Mouse (Mus musculus) liver (tissue): ENCODE measurements at regions not wholly inside any gene's neighbourhood (a gene's known extent, or its start where the extent isn't known, plus 50 kb on each side); places are given as distances from the start of the nearest gene placed in this dataset.
"Not testable (repeated sequence)": the region's sequence is repeated elsewhere in the genome, so short reads cannot be mapped to it uniquely, and the experiment has no call there.

Experiments
- DNase-seq: peaks from one replicate; pipeline ENCODE4 v3.0.0-alpha.2; 2020; ENCODE audit warnings: mixed read lengths

GRCm38 (mm10) chr6:6384971-6385370 is 168.0 kb upstream of the Slc25a13 start:
- no peak for DNase-seq

GRCm38 (mm10) chr6:6384441-6384840 is 167.5 kb upstream of the Slc25a13 start:
- DNase-seq: no peak

- DNase-seq: no peak
Observed at GRCm38 (mm10) chr6:6372421-6372820, 155.4 kb upstream of the Slc25a13 start.

- no peak for DNase-seq
Observed at GRCm38 (mm10) chr6:6371444-6372093, 154.6 kb upstream of the Slc25a13 start.

DNA sequence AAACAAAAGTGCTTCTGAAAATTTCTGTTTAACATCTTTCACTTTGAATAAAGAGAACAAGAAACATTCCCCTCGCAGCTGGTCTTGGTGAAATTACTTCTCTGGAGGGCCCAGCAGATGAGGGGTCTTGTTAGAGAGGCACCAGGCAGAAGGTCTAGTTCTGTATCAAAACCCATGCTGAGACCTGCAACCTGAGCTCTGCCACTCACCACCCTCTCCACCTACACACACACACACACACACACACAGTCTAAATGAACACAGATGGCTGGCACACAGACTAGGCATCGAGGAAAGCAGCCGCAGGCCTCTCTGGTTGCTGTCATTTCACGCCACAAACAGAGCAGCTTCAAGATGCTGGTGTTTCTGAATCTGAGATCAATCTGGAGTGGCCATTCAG is 147.1 kb upstream of the Slc25a13 start:
- no peak for DNase-seq

DNA sequence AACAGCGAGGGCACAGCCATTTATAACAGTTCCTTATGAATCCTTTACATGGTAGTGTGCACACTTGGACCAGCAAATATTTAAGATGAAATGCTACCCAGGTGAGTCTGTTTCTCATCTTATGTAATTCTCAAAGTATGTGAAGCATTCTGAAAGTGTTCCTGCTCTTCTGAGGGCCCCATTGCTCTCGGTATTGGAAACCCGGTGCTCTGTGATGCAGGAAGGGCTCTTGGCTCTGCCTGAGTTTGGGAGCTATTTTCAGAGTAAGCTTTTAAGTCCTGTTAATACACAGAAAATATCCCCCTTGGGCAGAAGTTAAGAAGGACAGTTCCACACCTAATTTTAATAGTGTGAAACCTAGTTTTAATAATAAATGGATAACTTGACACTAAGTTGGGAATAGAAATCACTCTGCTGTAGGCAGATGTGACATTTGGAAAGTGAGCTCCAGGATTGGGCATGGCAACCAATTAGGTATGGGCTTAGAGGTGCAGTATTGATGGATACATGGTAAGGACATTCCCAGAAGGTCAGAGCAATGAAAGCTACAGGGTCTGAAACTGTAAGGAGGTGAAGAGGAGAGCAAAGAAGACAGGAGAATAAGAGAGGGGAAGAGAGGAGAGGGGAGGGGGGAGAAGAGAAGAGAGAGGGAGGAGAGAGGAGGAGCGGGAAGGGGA is 145.8 kb upstream of the Slc25a13 start:
- DNase-seq: no peak

DNA sequence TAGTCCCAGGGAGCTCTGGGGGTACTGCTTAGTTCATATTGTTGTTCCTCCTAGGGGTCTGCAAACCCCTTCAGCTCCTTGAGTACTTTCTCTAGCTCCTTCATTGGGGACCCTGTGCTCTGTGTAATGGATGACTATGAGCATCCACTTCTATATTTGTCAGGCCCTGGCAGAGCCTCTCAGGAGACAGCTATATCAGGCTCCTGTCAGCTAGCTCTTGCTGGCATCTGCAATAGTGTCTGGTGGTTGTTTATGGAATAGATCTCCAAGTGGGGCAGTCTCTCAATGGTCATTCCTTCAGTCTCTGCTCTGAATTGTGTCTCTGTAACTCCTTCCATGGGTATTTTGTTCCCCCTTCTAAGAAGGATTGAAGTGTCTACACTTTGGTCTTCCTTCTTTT is 144.2 kb upstream of the Slc25a13 start:
- DNase-seq: not testable (repeated sequence)

DNA sequence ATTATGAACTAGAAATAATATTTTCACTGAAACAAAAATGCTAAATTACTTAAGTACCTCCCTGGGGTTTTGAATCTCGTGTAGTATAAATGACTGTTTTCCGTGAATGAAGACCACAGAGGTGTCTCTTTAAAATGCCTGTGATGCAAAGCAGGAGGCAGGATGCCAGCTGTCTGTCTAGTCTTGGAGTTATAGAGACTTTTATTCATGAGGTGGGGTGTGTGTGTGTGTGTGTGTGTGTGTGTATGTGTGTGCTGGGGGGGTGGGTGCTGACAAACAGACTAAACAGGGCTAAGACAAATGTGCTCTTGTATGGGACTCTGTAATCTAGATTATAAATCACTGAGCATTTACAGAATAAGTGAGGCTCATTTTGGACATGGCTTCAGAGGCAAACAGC is 140.5 kb upstream of the Slc25a13 start:
- DNase-seq: no peak

DNA sequence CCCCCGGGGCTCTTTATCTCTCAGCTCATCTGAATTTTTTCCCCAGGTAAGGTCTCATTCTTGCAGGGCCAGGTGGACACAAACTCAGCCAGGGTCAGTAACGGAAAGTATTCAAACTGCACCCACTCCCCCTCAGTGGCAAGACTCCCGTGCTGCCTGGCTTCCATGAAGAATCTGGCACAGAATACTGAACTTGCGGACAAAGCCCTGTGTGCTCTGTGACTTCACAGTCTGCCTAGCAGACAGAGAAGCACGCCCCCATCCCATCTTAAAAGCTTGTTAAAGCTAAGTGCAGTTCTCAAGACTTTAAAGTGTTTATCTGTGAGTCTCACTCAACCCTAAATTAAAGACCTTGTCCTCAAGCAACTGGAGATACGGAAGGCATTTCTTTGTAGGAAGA is 140.0 kb upstream of the Slc25a13 start:
- no peak for DNase-seq

DNA sequence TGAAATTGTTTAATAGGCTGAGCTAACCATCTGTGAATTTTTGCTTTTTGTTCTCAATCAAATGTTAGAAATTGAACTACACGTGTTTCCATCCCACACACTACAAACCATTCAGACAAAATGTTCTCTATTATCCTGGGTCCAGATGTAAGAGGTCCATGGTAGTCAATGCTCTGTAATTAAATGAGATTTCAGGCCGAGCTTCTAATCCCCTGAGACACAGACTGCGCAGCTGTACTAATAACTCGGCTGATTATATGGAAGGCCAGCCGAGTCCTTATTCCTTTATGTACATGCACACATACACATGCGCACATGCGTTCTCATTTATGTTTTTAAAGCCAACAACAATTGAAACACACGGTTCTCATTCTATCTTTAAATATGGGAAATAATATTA is 118.3 kb upstream of the Slc25a13 start:
- DNase-seq: no peak

GRCm38 (mm10) chr6:6330271-6330670 is 113.3 kb upstream of the Slc25a13 start:
- no peak for DNase-seq

DNA sequence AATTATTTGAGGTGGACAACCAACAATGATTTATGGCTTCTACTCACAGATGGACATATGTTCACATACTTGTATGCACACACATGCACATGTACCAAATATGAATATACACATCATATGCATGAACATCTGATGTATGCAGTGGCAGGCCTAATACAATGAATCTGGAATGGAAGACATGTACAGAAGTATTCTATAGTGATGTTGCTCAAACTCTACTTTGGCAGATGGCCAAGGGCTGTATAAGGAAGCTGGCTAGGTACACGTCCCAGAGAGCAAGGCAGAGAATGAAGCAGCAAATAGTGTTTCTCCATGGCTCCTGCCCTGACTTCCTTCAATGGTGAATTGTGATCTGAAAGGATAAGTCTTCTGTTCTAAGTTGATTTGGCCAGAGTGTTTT is 108.5 kb upstream of the Slc25a13 start:
- no peak for DNase-seq

DNA sequence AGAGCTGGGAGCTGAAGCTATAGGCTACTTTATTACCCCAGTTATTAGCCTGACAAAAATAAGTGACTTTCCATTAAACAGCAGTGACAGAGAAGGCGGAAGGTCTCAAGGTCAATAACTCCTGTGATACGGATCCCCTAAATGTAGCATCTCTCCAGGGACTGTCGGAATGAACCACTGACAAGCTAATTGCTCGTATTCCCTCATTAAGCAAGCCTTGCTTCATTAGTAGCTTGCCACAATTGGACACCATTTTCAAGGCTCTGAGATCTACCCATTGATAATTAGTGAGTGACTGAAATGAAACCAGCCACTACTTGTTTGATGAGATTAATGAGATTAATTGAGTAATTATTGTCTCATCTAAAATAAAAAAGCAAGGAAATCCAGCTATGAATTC is 99.8 kb upstream of the Slc25a13 start:
- no peak for DNase-seq

- no peak for DNase-seq
Observed at GRCm38 (mm10) chr6:6313171-6313570, 96.2 kb upstream of the Slc25a13 start.

DNA sequence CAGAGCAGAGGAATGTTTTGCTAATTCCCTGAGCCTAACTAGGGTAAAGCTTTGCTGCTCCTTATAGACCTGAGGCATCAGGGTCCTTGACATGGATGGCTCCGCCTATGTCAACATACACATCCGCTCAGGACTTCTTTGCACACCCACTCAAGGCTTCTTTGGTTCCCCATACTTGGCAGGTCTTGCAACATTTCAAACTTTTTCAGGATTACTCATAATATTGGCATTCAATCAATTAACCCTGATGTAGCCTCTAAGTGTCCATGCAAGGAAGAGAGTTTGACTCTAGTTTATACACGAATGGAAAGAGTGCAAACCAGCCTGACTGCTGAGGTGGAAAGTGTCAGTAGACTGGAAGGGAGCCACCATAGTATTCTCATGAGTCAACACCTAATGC is 93.2 kb upstream of the Slc25a13 start:
- no peak for DNase-seq

DNA sequence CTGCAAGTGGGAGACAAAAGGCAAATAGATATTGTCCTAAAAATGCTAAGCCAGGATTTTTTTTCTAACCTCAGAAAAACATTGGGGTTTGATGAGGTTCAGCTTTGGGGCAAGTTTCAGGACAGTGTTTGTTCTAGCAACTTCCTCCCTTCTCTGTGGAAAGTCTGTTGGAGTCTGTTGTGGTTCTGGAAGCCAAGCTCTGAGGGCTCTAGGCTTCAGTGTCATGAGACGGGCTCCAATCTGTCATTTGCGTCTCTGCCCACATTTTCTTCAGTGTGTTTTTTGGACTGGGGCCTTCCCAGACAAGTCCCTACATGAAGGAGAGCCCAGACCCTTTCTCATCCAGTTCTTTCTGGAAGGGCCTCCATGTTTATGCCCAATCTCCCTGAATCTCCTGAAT is 90.6 kb upstream of the Slc25a13 start:
- no peak for DNase-seq

- DNase-seq: no peak
Observed at GRCm38 (mm10) chr6:6303767-6304166, 86.8 kb upstream of the Slc25a13 start.

GRCm38 (mm10) chr6:6301001-6301510 is 84.1 kb upstream of the Slc25a13 start:
- DNase-seq: no peak

DNA sequence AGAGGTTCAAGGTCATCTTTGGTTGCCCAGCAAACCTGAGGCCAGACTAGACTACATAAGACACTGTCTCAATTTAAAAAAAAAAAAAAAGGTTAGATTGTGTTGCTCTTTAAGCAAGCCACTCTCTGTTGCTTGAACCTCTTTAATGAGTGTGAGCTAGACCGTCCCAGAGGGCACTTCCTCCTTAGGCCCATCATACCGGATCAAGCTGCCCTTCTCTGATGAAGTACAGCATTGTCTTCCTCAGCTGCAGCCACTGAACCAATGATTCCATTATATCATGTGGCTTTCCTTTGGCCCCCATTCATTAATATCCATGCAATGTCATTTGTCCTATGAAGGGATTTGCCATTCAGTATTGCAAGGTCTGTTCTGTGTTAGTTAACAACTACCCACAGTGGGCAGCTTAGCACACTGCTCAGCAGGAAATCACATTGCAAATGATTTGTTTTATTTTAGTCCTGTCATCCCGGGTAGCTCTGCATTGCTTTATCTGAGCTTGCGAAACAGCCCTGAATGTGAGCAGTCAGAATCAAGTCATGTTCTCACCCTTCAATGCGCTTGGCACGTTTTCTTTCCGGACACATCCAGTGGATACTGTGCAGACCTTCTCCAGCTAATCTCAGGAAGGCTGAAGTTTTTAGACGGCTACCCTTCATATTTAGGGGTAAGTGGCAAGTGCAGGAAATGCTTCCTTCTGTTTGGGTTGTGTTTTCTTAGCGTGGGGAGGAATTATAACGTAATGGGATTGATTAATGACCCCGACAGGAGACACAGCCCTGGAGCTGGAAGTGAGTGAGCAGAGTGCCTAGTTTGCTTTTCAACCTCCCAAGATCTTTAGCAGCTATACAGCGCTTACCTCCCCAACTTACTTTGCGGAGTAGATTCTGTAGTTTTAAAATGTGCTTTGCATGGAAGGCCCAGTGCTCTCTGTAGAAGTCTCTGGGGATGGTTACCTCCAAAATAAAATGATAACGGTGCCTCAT is 82.2 kb upstream of the Slc25a13 start:
- DNase-seq: no peak

DNA sequence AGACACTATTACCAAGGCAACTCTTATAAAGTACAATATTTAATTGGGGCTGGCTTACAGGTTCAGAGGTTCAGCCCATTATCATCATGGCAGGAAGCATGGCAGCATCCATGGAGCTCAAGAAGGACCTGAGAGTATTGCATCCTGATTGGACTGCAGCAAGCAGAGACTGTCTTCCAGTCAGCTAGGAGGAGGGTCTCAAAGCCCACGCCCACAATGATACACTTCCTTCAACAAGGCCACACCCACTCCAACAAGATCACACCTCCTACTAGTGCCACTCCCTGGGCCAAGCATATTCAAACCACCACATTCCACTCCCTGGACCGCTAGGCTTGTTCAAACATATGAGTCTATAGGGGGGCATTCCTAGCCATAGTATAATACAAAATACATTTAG is 78.6 kb upstream of the Slc25a13 start:
- not testable (repeated sequence) for DNase-seq

DNA sequence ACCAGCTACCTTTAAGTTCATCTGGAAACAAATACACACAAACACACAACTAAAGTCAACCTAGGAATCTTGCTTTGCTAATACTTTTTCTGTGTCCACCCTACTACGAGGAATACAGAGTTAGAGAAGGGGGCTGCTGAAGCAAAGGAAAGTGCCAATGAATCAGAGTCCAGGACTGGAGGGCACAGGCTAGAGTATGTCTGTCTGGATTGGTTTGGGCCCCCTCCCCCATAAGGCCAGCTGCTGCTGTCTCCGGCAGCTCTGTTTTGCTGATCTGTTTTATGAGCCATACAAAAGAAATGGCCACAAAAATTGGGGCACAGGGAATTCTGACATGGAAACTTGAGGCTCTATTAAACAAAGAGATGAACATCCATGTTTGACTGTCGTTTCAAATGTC is 74.8 kb upstream of the Slc25a13 start:
- DNase-seq: no peak

GRCm38 (mm10) chr6:6290427-6290826 is 73.5 kb upstream of the Slc25a13 start:
- DNase-seq: no peak

- DNase-seq: peak; percentile 49
Observed at GRCm38 (mm10) chr6:6289806-6290205, 72.8 kb upstream of the Slc25a13 start.
